Mouse (Mus musculus) liver, adult 2 months (tissue): Measurements from ENCODE around the gene D430041D05Rik.
"Not testable (repeated sequence)": the region's sequence is repeated elsewhere in the genome, so short reads cannot be mapped to it uniquely, and the experiment has no call there.

Experiments
- CTCF ChIP-seq: fragments of 200-500 bp; IDR thresholded peaks from 2 replicates; pipeline ENCODE4 v1.5.1; 2011; ENCODE audit warnings: low read depth, low read length, control low read depth
- POLR2A ChIP-seq: fragments of 200-500 bp; IDR thresholded peaks from 2 replicates; pipeline ENCODE4 v1.6.1; 2011; ENCODE audit warnings: low read length, control low read depth; ENCODE audit not compliant: insufficient read depth; ENCODE audit errors: extremely low read depth

DNA sequence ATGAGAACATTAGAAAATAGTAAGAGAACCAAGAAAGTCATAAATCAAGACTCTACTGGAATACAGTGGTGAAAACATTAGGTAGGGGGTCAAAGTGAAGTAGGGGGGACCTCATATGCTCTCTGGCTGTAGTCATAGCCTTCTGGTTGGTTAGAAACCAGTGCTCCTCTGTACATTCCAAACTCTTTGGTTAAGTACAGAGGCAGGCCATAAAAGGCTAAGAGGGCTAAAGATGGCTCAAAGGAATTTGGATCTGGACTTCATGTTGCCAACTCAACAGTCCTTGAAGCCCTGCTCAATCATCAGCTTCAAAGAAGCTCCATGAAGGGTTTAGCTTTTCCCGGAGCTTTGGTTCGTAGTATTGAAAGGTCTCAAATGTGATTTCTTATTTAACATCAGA is 301.8 kb downstream of the D430041D05Rik start:
- not testable (repeated sequence) for TF ChIP-seq CTCF, POLR2A
